Mouse (Mus musculus): ENCODE measurements around the gene Senp5.

Gene Senp5

DNA sequence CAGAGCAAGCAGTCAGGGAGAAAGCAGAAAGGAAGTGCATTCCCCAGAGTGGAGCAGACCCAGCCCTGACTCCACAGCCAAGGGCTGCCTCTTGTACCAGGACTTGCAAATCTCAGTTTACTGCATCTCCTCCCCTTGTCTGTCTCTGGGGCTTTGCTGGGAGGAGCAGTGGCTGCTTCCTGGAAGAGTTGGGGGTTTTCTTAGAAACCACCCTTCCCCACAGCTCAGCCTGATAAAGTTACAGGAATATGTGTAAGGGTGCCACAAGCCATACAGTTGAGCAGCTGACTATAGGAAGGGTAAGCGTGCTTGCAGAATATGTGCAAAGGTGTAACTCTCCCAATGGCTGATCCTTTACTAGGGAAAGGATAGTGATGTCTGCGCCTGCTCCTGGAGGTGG lies 62.5 kb downstream of the Senp5 start:
- DNase-seq (ENCODE audit: low read depth) = peak; percentile 56

DNA sequence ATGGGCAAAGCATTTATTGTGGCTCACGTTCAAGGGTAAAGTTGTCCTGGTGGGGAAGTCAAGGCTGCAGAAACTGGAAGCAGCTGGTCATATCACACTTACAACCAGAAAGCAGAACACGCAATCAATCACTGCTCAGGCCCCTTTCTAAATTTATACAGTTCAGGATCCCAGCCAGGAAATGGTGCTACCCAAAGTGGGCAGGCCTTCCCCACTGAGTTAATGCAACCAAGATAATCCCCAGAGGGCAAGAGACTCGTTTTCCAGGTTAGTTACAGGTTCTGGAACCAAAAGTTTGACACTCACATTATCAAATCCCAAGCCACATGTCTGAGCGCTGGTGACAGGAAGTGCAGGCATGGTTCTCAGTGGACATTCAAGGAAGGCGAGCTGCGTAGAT lies 64.2 kb downstream of the Senp5 start:
- no peak for DNase-seq (ENCODE audit: low read depth)

DNA sequence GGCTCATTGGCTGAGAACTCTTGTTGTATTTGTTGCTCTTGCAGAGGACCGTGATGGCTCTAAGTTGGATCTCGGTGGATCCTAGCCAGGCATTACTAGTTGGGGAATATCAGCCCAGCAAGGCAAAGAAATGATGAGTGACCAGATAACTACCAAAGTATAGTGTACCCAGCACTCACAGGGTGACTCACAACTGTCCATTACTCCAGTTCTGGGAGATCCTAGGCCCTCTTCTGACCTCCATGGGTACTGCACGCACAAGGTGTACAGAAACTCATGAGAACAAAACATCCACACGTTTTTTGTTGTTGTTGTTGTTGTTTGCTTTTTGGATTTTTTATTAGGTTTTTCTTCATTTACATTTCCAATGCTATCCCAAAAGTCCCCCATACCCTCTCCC lies 66.5 kb downstream of the Senp5 start:
- no peak for DNase-seq (ENCODE audit: low read depth)

DNA sequence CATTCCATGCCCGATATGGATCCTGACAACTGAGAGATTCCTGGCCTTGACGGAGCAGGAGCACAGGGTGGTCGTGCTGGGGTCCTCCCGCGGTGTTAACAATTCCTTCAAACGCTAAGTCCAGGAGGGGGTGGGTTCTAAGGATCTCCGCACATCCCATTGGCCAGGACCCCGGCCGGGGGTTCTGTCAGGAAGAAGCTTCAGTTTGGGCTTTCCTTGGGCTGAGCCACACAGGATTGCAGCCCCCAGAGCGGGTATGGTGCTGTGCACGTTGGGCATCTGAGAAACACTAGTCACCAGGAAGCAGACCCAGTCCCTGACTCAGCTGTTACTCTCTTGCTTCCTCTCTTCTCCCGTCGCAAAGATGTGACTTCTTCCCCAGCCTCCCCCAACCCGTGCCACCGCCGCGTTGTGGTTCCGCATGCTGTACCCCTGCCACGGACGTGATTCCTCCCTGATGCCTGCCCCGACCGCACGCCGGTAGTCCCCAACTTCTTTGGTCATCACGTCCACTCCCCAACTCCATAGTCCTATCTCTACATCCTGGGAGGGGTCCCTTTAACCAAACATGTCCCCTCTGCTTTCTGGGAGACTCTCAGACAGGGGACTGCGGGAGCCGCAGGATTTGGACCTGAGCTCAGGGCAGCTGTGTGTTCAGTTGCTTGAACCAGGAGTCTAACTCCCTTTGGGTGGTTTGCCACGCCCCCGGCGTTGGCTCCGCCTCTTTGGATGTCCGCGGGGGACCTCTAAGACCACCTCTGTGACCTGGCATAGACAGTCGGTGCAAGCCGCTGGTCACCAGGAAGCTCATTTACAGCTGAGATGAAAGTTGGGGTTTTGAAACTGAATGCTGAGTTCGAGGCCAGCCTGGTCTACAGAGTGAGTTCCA lies 67.8 kb downstream of the Senp5 start:
- no peak for DNase-seq (ENCODE audit: low read depth)

DNA sequence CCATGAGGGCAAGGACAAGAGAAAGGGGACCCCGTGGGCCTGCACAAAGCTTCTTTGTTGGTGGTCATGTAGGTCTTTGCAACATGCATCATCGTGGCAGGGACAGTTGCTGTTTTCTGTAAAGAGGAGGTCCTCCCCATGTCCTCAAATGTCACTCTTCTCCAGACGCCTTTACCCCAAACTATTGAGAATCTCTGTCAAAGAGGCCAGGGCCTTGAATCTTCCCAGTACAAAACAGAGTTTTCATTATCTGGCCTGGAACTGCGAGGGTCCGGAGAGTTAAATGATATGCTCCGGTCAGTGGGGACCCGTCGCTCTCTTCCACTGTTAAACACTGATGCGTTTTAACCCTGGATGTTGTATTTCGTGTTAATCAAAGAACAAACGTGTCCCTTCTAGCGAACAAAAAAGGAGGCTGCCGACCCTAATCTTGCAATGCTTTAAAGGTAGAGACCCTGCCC lies 68.5 kb downstream of the Senp5 start:
- DNase-seq (ENCODE audit: low read depth) = no peak

DNA sequence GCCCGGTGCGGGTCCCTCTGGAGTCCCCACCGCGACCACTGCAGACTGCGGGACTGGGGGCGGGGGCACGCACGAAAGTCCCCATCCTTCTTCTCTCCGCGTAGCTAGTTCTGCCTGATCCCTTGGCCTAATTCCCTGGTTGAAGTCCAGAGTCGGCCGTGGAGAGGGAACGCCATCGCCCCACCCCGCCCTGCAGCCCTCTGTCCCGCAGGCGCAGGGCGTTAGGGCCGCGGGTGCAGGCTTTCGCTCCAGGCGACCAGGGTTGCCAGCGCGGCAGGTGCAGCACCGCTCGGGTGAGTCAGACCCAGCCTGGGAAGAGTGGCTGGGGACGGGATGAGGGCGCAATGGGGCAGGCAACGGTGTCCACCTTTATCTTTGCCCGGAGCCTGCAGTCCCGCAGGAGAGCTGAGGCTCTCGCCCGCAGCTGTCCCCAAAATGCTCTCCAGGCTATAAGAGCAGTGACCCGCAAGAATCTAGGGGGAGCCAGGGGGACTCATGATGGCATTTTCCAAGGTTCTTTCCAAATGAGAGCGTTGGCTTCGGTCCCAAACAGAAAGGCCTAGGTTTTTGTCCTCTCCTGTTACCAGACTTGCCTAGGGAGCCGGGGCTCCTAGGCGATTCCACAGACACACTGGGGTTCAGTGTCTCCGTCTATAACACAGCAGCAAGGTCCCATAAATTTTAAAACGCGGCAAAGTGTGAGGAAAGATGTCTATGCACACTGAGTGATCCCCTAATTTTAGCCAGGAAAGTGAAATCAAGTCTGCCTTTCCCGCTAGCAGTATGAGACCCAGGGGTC lies 69.1 kb downstream of the Senp5 start, which contains the start of gene Pigz:
Gene Pigz, plus strand, starts transcription at position 101 of the 799 bp plus-strand sequence.
- DNase-seq (ENCODE audit: low read depth) = no peak

DNA sequence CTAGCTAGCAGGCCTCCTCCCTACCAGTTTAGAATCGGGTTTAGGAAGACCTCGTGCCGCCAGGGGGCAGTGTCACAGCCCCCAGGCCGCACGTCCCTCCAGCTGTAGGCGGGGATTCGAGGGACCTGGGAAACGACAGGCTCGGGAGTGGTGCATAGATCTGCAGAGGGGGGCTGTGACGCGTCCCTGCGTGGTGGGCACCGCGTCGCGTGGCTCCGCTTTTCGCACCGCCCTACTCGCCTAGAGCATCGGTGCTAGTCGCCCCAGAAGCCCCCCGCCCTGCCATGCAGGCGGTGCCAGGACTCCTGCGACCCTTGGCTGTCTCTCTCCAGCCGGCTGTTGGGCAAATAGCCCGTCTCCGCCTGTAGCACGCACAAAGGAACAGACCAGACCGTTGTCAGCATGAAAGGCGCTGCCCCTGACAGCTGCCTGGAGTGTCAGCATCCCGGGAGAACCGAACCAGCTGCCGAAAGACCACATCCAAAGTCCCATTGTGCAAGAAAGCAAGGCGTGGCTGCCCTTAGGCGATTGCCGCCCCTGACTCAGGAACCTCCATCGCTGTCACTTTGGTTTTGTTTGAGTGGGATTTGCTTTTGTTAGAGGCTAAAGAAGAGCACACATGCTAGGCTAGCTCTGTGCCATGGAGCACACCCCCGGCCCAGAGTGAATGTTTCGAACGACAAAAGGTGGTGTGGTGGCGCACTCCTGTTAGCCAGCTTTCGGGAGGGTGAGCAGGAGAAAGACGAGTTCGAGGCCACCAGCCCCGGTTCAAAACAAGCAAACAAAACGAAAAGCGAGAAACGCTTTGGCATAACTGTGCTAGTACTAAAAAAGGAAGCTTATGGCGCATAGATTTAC lies 70.0 kb downstream of the Senp5 start:
- DNase-seq (ENCODE audit: low read depth) = peak; percentile 76

DNA sequence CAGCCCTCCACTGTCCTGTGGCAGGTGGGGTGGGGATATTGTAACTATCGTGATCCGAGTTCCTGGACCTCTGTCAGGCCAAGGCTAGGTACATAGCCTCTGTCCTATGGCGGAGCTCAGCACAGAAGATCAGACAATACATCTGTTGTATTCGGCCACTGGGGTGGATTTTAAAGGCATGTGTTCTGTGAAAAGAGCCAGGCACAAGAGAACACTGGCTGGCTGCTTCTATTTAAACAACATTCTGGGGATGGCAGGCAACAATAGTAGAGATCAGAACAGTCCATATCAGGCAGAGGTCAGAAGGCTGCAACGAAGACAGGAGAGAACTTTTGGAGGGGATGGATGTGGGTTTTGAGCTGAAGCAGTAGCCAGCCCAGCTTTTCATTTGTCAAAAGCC lies 70.8 kb downstream of the Senp5 start:
- no peak for DNase-seq (ENCODE audit: low read depth)

DNA sequence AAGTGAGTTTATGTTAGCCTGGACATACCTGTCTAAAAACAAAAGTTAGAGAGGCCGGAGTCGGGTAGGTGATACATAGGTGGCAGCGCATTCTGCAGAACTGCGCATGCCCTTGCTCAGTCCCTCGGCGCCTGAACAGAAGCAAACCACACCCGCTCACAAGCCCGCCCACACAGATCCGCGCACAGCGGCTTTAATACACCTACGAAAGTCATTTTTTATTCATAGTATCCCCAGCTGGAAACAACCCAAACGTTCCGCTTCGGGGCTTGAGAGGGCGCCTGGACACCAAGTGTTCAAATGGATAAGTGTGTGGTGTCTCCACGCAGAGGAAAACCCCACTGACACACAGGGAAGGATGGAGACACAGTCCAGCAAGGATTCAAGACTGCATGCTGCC lies 71.8 kb downstream of the Senp5 start:
- DNase-seq (ENCODE audit: low read depth) = no peak

DNA sequence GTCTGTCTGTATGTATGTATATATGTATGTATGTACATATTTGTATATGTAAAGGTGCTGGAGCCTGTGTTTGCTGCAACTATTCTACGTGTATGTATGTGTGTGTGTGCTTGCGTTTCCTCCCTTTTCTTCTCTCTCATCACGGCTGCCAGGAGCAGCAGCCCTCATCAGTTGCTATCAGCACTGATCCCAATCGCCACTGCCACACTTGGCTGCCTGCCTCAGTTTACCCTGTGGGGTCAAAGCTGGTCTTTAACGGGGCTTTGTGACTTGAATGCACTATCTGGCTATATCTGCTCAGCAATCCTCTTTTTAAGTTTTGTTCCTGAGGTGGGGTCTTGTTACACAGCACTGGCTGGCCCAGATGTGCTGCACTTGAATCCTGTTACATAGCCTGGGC lies 75.7 kb downstream of the Senp5 start:
- no peak for DNase-seq (ENCODE audit: low read depth)

DNA sequence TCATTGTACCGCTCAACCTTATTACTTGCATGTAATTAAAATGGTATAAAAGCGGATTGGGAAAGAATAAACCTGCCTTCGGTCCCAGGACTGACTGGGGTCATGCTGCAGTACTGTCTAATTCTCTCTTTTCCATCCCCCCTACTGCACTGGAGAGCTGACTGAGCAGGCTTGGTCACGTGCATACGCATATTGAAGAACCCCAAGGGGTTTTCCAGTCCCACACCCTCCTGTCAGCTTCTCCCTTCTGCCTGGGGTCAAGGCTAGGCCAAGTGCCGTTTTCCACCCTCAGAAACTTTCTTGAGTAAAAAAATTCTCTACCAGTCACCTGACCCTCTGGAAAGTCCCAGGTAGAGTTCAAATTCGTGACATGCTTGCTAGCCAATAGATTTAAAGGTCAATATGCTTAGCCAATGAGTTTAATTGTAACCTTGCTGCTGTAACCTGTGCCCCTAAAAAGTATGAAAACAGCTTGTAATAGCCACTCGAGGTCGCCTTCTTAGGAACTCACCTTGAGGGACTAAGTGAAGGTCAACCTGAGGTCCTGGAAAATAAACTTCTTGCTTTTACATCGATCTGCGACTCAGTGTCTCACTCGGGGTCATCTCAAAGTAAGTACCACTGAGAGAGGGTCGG lies 76.4 kb downstream of the Senp5 start:
- DNase-seq (ENCODE audit: low read depth) = no peak

DNA sequence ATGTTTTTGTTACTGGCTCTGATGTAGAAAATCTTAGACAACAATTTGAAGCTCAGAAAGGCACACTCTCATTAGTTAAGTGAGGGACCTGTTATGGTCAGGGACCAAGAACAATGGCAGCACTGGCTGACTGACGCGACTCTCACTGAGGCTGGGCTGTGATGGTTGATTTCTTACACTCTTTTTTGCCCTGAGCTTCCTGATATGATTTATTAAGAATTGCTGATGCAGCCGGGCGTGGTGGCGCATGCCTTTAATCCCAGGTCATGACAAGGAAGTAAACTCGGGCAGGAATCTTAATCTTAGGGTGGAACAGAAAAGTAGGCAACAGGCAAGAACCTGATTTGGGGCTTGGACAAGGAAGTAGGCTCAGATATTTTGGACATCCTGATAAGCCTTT lies 77.0 kb downstream of the Senp5 start:
- no peak for DNase-seq (ENCODE audit: low read depth)

DNA sequence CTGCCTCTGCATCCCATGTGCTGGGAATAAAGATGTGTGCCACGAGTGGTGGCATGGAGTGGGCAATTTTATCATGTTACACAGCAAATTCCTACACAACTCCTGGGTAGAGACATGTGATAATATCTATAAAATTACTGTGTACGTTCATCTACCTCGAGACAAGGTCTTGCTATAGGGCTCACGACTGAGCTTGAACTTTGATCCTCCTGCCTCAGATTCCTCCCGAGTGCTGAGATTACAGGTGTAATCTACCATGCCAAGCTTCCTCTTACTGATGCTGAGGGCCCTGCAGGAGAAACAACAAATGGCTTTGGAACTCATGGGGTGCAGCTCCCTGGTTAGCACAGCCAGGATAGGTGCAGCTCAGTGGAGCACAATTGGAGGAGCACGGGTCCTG lies 78.7 kb downstream of the Senp5 start:
- DNase-seq (ENCODE audit: low read depth) = no peak

DNA sequence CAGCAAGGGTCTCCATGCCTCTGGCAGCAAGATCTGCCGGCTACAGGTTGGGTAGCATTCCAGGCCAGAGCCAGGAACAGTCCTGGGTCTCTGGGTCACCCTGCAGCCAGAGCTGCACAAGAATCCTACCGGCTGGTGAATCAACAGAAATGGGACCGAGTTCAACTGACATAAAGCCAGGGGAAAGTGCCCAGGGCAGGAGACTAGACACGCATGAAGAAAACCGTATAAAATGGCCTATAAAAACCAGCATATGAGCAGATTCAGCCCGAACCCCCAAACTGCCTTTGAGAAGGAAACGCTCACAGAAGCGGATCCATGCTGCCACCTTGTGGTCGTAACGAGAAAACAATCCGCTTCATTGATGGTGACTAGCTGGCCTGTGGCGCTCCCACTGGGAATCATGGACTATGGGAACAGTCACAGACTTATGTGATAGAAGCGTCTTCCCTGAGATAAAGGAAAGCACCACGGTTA lies 84.8 kb downstream of the Senp5 start:
- peak; percentile 61 for DNase-seq (ENCODE audit: low read depth)

DNA sequence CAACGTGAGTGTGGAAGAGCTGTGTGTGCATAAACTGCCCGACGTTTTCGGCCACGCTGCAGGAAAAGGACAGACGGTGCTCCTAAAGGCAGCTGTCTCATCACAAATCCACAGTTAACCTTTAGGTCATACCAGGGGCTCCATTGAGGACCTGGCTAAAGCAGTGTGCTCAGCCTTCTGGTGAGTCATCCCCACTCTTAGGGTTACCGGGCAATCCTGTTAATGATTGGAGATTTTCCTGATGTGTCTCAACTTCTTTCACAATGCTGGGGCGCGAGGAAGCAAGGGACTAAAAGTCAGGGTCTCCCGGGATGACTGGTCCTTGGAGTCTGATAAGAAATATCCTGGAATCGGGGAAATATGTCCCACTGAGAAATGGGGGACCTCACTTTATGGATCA lies 85.3 kb downstream of the Senp5 start:
- no peak for DNase-seq (ENCODE audit: low read depth)

DNA sequence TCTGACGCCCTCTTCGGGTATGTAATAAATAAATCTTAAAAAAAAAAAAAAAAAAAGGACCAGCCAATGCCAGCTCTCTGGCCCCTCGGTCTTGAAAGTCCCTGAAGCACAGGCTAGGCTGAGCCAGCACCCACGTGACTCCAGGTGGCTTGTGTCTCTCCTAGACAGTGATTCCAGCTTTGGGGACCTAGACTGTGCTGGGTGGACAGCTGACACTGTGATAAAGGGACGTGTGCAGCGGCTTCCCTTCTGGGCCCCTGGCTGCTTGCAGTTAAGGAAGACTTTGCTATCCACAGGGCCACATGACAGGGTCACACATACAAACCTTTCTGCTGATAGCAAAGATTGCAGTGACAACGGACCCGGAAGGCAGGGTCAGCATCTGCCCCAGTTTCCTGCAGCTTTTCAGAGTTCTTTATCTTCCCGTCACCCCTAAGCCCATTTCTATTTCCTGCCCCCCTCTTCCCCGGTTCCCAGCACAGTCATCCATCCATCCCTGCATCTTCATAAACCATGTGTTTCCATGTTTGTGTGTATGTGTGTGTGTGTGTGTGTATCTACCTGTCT lies 92.7 kb downstream of the Senp5 start:
- no peak for DNase-seq (ENCODE audit: low read depth)
